Mouse (Mus musculus) heart, adult 11 months (tissue): Measurements from ENCODE around the gene Akt1s1.
A peak's percentile ranks its signal among the peaks of the same experiment; 100 is the strongest.

Experiments used
- DNase-seq: peaks from one replicate; pipeline ENCODE4 v3.0.0; 2022

Gene Akt1s1

GRCm38 (mm10) chr7:44828706-44829105, 20.1 kb upstream of the Akt1s1 start:
- no peak for DNase-seq

GRCm38 (mm10) chr7:44832763-44833162, 16.0 kb upstream of the Akt1s1 start:
- DNase-seq, result no peak

DNA sequence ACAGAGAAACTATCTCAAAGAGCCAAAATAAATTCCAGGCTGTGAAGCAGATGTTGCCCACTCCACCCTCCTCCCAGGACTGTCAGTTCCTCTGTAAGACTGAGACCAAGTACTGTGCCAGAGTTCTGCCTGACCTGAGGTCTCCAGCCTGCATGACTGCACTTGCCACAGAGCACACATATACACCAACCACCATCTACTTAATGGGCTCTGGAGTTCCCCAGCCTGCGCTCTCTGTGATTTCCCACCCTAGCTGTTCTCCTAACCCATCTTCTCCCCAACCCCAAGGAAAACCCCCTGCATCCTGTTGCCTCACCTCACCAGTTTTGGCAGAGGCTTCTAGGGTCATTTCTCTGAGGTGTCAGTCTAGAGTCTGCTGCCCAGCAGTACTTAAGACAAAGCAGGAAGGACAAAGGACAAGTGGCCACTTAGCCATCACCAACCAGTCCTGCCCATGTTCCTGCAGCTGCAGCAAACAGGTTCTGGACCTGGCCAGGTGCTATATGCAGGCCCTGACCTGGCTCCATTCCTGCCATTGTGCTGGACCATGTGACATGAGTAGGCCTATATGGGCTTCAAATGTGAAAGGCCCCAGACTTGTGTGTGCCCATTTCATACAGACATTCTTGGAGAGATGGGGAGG, 13.3 kb upstream of the Akt1s1 start:
- DNase-seq, result no peak

DNA sequence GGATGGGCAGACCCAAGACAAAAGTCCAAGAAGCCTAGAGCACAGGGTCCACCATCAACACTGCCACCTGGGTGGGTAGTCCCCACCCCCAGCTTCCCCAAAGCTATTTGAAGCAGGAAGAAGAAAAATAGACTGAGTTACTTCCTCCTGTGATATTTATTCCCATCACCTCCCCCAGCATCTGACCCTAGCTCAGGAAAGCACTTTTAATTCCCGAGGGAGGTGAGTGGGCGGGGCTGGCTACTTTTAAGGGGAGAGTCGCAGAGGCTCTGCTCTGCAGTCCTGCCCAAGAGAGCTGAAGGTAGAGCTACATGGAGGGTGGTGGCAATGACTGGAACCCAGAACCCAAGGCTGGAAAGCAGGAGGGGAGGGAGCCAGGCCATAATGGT, 12.8 kb upstream of the Akt1s1 start:
- DNase-seq, result peak; percentile 96

GRCm38 (mm10) chr7:44836423-44837053, 12.3 kb upstream of the Akt1s1 start:
- DNase-seq, result peak; percentile 92

GRCm38 (mm10) chr7:44838073-44838472, 10.7 kb upstream of the Akt1s1 start:
- DNase-seq, result no peak

DNA sequence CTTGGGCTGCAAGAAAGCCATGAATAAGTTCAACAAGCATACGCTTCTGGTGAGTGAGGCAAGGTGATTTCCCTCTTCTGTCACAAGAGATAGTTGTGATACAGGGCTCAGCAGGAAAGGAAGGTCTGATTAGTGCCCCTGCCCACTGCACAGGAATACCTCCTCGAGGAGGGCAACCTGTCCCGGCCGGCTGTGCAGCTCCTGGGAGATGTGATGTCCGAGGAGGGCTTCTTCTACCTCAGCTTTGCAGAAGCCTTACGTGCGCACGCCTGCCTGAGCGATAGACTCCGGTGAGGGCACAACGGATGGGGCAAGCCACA, 9.7 kb upstream of the Akt1s1 start:
- peak; percentile 92 for DNase-seq

- peak; percentile 96 for DNase-seq
These were observed 9.2 kb upstream of the Akt1s1 start for GRCm38 (mm10) chr7:44839491-44840191.

- peak; percentile 93 for DNase-seq
These were observed 8.4 kb upstream of the Akt1s1 start for GRCm38 (mm10) chr7:44840426-44840825.

GRCm38 (mm10) chr7:44841825-44842463, 6.8 kb upstream of the Akt1s1 start:
- peak; percentile 92 for DNase-seq

DNA sequence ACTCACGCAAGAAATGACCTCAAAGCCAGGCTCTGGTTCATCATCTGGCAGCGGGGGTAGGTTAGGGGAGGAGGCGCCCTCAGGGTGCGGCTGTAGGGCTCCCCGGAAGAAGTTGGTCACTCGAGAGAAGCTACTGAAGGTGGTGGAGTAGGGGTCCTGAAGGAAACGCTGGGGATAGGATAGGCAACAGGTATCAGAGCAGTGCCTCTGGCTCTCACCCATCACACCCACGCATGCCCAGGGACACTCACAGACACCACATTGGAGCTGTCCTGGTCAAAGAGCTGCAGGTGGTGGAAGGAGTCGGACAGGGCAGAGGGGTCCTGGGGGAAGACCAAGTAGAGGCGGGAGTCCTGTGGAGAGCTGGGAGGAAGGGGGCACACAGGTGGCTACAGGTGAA, 3.8 kb upstream of the Akt1s1 start:
- DNase-seq, result no peak

DNA sequence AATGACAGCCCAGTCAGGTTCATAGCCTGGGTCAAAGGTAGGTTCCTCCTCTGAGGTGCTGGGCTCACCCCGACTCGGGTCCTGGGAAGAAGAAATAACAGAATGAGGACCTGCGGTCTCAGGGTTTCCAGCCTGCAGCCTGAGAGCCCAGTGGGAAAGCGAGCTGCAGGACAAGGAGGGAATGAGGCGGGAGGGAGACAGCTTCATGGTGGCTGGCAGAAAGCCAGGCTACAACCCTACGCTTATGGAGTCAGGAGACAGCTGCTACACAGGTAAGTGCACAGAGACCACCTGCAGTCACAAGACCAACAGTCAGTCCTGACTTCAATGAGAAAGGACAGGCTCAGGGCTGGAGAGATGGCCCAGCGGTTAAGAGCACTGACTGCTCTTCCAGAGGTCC, 2.0 kb upstream of the Akt1s1 start:
- DNase-seq, result peak; percentile 93

DNA sequence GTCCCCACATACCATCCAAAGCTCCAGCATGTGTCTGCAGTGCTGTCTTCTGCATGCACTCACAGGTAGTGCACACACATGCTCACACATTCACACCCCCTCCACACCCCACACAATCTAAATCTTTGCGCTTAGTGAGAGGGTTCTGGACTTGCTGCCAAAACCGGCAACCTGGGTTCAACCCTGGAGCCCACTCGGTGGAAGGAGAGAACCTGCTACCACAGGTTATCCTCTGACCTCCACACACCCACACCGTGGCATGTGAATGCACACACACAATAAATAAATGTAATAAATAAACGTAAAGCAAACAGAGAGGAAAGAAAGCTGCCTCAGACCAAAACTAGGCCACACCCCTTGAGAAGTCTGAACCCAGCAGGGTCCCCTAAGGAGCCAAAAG, 1.0 kb upstream of the Akt1s1 start:
- peak; percentile 96 for DNase-seq

GRCm38 (mm10) chr7:44849416-44850111, 773 bp downstream of the Akt1s1 start:
- DNase-seq, result peak; percentile 99

DNA sequence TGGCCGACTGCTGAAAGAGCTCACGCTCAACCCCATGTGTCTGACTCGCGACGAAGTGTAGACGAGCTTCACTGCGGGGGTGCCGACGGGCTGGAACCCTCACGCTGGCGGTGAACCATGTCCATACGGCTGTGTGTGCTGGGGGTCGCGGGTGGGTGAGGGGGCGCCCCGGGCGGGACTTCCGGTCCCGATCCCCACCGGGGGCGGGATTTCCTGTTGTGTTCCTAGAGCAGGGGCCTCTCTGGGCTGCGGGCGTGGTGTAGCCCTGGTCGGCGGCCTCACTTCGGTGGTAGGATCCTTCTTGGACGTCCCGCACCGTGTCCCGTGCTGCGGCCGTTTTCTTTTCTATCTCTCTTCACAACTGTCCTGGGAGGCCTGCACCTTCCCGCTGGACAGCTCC, 1.4 kb downstream of the Akt1s1 start:
- peak; percentile 98 for DNase-seq

GRCm38 (mm10) chr7:44850789-44851624, 2.2 kb downstream of the Akt1s1 start:
- peak; percentile 95 for DNase-seq

- no peak for DNase-seq
These were observed 2.9 kb downstream of the Akt1s1 start for GRCm38 (mm10) chr7:44851625-44852234.

DNA sequence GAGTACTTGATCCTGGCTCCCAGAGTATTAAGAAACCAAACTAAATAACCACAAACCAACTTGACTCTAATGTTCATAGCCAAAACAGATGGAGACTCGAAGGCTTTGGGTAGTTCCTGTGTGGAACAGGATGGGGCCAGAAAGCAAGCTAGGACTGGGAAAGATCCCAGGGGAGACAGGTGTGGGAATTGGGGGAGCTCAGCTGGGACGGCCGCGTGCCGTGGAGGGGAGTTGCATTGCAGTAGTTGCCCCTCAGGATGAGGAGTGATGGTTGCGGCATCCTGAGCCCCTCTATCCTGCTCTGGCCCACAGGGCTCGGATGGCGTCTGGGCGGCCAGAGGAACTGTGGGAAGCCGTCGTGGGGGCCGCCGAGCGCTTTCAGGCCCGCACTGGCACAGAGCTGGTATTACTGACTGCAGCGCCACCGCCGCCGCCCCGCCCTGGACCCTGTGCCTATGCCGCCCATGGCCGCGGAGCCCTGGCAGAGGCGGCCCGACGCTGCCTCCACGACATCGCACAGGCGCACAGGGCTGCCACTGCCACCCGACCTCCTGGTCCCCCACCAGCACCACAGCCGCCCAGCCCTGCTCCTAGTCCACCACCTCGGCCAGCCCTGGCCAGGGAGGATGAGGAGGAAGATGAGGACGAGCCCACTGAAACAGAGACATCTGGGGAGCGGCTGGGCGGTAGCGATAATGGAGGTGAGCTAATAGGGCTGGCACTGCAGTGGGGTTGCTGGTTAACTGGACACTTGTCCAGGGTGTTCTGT, 3.7 kb downstream of the Akt1s1 start:
- peak; percentile 95 for DNase-seq

GRCm38 (mm10) chr7:44853065-44853464, 4.3 kb downstream of the Akt1s1 start:
- peak; percentile 94 for DNase-seq

DNA sequence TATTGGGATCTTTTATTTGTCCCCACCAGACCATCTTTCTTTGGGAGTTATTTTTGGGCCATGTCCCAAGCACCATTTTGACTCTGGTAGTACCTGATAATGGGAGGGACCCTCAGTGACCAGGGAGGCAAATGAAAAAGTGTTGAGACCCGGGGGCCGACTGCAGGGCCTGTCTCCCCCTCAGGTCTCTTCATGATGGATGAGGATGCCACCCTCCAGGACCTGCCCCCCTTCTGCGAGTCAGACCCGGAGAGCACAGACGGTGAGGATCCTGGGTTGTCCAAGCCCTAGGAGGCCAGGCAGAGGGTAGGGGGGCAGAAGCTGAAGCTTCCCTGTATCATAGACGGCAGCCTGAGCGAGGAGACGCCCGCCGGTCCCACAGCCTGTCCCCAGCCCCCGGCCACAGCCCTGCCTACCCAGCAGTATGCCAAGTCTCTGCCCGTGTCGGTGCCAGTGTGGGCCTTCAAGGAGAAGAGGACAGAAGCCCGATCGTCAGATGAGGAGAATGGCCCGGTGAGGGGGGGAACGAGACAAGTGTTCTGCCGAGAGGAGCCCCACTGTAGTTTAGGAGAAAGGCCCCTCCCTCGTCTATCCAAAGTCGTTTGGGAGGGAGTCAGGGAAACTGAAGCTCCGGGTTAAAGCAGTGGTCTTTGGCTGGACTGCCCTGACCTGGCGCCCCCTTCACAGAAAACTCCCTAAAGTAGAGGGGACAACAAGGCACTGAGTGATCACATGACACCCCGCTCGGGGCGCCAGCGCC, 5.0 kb downstream of the Akt1s1 start:
- peak; percentile 96 for DNase-seq
